Mouse (Mus musculus) small intestine, adult 2 months (tissue): ENCODE results near the gene Tgfa. TPM values are rescaled to one million over a fixed set of nuclear protein-coding genes. Genes with fewer than 3 reads are reported as not detected.

Source experiments
- H3K27ac ChIP-seq: fragments of 200-500 bp; 2 replicates; pipeline ENCODE4 v1.5.1; 2012; ENCODE audit warnings: low read depth, low read length, control low read depth, inconsistent platforms; ENCODE audit not compliant: insufficient read depth
- H3K27me3 ChIP-seq: fragments of 200-500 bp; 2 replicates; pipeline ENCODE4 v1.6.1; 2012; ENCODE audit warnings: mild to moderate bottlenecking, moderate library complexity, low read length, inconsistent platforms; ENCODE audit not compliant: control insufficient read depth, insufficient read depth
- H3K36me3 ChIP-seq: fragments of 200-500 bp; 2 replicates; pipeline ENCODE4 v1.6.1; 2012; ENCODE audit warnings: mild to moderate bottlenecking, low read length, control low read depth, inconsistent platforms; ENCODE audit not compliant: control insufficient read depth, insufficient read depth
- H3K4me1 ChIP-seq: fragments of 200-500 bp; 2 replicates; pipeline ENCODE4 v1.6.1; 2012; ENCODE audit warnings: low read length, inconsistent platforms, mixed read lengths; ENCODE audit not compliant: control insufficient read depth, insufficient read depth, insufficient read length
- H3K4me3 ChIP-seq: fragments of 200-500 bp; 2 replicates; pipeline ENCODE4 v1.5.1; 2012; ENCODE audit warnings: low read depth, mild to moderate bottlenecking, control low read depth, inconsistent platforms, low read length, moderate library complexity
- CTCF ChIP-seq: fragments of 200-500 bp; IDR thresholded peaks from 2 replicates; pipeline ENCODE4 v1.5.1; 2012; ENCODE audit warnings: low read depth, mild to moderate bottlenecking, control low read depth, inconsistent platforms, low read length, moderate library complexity, mixed read lengths; ENCODE audit not compliant: insufficient replicate concordance, insufficient read length; ENCODE audit errors: extremely low read depth
- POLR2A ChIP-seq: fragments of 200-500 bp; IDR thresholded peaks from 2 replicates; pipeline ENCODE4 v1.6.1; 2012; ENCODE audit warnings: low read depth, mild to moderate bottlenecking, control low read depth, inconsistent platforms, low read length, moderate library complexity
- WGBS: fragments of 180-500 bp; shearing (Covaris S2); methylation state at CpG from one replicate; pipeline ENCODE4 v1.1.7; 2018; 5-methylcytosine and 5-hydroxymethylcytosine counted together
- polyA plus RNA-seq: library from polyadenylated mRNA; depleted of rRNA; stranded (reverse); fragments of >200 nt; gene quantifications from 2 replicates; pipeline ENCODE4 v1.2.3, GENCODE M21; 2012

Gene Tgfa
- polyA plus RNA-seq, 1 experiment, result 26.8 TPM

DNA sequence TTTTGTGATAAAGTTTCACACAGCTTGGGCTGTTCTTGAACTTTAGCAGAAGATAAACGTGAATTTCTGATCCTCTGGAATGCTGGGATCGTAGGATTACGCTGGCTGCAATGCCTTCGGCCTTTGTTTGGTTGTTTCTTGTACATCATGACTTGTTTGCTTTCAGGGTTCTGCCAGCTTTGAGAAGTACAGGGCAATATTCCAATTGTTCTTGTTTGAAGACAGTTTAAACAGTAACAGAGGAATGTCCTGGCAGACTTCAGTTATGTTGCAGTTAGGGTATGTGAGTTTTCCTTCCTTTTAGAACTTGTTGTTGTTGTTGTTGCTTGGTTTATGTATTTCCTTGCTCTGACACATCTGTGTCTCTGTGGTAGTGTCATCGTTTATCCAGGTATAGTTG, 18.8 kb upstream of the Tgfa start:
- Histone ChIP-seq H3K36me3 (no peaks in the 10 kb centered on the region), H3K4me1 (no peaks in the 10 kb centered on the region), H3K27ac (no peak overlapping the region), H3K4me3 (no peak overlapping the region), H3K27me3 (no peaks in the 10 kb centered on the region)
- 21% methylated on average over 5 of the region's 5 CpGs for WGBS
- TF ChIP-seq CTCF (no peak), POLR2A (no peak)

GRCm38 (mm10) chr6:86176721-86177120, 18.3 kb upstream of the Tgfa start:
- Histone ChIP-seq H3K4me1 (no peaks in the 10 kb centered on the region), H3K36me3 (no peaks in the 10 kb centered on the region), H3K4me3 (no peak overlapping the region), H3K27me3 (no peaks in the 10 kb centered on the region), H3K27ac (no peak overlapping the region)
- WGBS, result 31% methylated on average over 6 of the region's 6 CpGs
- no peak for TF ChIP-seq CTCF
- no peak for TF ChIP-seq POLR2A

- no peaks in the 10 kb centered on the region for H3K4me1 ChIP-seq
- WGBS, result 91% methylated on average over 9 of the region's 9 CpGs
- no peak for TF ChIP-seq CTCF
- TF ChIP-seq POLR2A, result no peak
- H3K36me3 ChIP-seq, result no peaks in the 10 kb centered on the region
- H3K4me3 ChIP-seq, result no peak overlapping the region
- H3K27me3 ChIP-seq, result no peaks in the 10 kb centered on the region
- H3K27ac ChIP-seq, result no peak overlapping the region
Observed at GRCm38 (mm10) chr6:86177331-86177982, 17.6 kb upstream of the Tgfa start.

- Histone ChIP-seq H3K27ac (no peak overlapping the region), H3K4me3 (no peak overlapping the region), H3K27me3 (no peaks in the 10 kb centered on the region), H3K36me3 (no peaks in the 10 kb centered on the region), H3K4me1 (no peaks in the 10 kb centered on the region)
- 11% methylated on average over 2 of the region's 2 CpGs for WGBS
- no peak for TF ChIP-seq POLR2A
- no peak for TF ChIP-seq CTCF
Observed at GRCm38 (mm10) chr6:86180617-86181016, 14.4 kb upstream of the Tgfa start.

DNA sequence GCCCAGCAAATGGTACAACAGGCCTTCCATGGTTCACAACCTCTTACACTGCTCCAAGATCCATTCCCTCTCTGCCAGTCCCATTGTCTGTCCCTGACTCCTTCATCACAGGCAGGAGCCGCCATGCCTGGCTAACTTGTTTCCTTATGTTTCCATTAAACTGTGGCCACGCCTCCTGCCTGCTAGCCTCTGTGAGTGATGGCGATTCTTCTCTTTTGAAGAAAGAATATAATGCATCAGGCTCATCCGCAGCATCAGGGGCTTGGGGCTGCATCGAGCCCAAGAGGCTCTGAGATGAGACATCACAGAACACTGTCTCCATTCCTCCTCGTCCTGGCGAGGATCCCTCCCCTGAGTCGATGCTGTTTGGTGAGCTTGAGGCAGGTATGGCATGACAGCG, 13.0 kb upstream of the Tgfa start:
- Histone ChIP-seq H3K36me3 (no peaks in the 10 kb centered on the region), H3K4me3 (no peak overlapping the region), H3K27me3 (no peaks in the 10 kb centered on the region), H3K27ac (no peak overlapping the region), H3K4me1 (no peaks in the 10 kb centered on the region)
- WGBS, result 77% methylated on average over 9 of the region's 9 CpGs
- TF ChIP-seq POLR2A, result no peak
- TF ChIP-seq CTCF, result no peak

DNA sequence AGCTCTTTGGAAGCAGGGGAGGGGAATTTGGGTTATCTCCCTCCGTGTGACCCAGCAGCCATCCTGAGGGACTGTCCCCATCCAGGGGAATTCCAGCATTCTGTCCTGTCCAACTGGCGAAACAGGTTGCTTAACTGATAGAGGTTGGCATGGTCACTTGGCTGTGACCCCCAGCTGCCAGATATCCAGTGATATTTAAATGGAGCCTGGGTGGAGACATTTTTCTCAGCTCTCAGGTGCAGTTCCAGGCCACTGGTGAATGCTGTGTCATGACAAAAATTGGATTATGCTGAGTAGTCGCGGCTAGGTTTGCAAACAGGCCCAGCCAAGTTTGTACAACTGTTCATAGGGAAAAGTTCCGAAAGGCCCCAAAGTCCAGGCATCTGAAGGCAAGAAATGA, 12.4 kb upstream of the Tgfa start:
- no peak overlapping the region for H3K4me3 ChIP-seq
- WGBS, result 70% methylated on average over 5 of the region's 5 CpGs

GRCm38 (mm10) chr6:86186106-86186955, 8.7 kb upstream of the Tgfa start:
- Histone ChIP-seq H3K36me3 (no peaks in the 10 kb centered on the region), H3K4me1 (no peaks in the 10 kb centered on the region), H3K4me3 (no peak overlapping the region), H3K27ac (no peak overlapping the region), H3K27me3 (no peaks in the 10 kb centered on the region)
- WGBS, result 28% methylated on average over 14 of the region's 14 CpGs
- no peak for TF ChIP-seq CTCF
- TF ChIP-seq POLR2A, result no peak

More for the DNA sequence above, 12.4 kb upstream of the Tgfa start:
- Histone ChIP-seq H3K27ac (no peak overlapping the region), H3K36me3 (no peaks in the 10 kb centered on the region), H3K27me3 (no peaks in the 10 kb centered on the region), H3K4me1 (no peaks in the 10 kb centered on the region)
- TF ChIP-seq POLR2A (no peak), CTCF (no peak)
